Mouse (Mus musculus) heart, embryonic 11.5 days (tissue): ENCODE measurements at regions not wholly inside any gene's neighbourhood (a gene's known extent, or its start where the extent isn't known, plus 50 kb on each side); places are given as distances from the start of the nearest gene placed in this dataset.
"Not testable (repeated sequence)": the region's sequence is repeated elsewhere in the genome, so short reads cannot be mapped to it uniquely, and the experiment has no call there.

Experiments used
- ATAC-seq: fragments of 200-750 bp; cut with Nextera tagmentation; replicated peaks from 2 replicates; pipeline ENCODE4 v1.8.0; 2017; ENCODE audit warnings: moderate library complexity; ENCODE audit not compliant: insufficient number of reproducible peaks, low FRiP score, low TSS enrichment
- H3K27ac ChIP-seq: fragments of 300-500 bp; sonication (generic); 2 replicates; pipeline ENCODE4 v1.5.1; 2014; ENCODE audit warnings: mild to moderate bottlenecking, low read depth, low read length
- H3K27me3 ChIP-seq: fragments of 300-500 bp; sonication (generic); 2 replicates; pipeline ENCODE4 v1.6.1; 2014; ENCODE audit warnings: mild to moderate bottlenecking, low read length, mixed read lengths; ENCODE audit not compliant: control insufficient read depth, insufficient read depth
- H3K36me3 ChIP-seq: fragments of 300-500 bp; sonication (generic); 2 replicates; pipeline ENCODE4 v1.6.1; 2014; ENCODE audit warnings: mild to moderate bottlenecking, low read length, moderate library complexity, mixed read lengths; ENCODE audit not compliant: control insufficient read depth, insufficient read depth
- H3K4me1 ChIP-seq: fragments of 300-500 bp; sonication (generic); 2 replicates; pipeline ENCODE4 v1.6.1; 2014; ENCODE audit warnings: low read length; ENCODE audit not compliant: control insufficient read depth, insufficient read depth
- H3K4me2 ChIP-seq: fragments of 300-500 bp; sonication (generic); 2 replicates; pipeline ENCODE4 v1.6.1; 2014; ENCODE audit warnings: mild to moderate bottlenecking, moderate library complexity
- H3K4me3 ChIP-seq: fragments of 300-500 bp; sonication (generic); 2 replicates; pipeline ENCODE4 v1.5.1; 2014; ENCODE audit warnings: low read depth, low read length
- H3K9ac ChIP-seq: fragments of 300-500 bp; sonication (generic); 2 replicates; pipeline ENCODE4 v1.6.1; 2014; ENCODE audit warnings: mild to moderate bottlenecking, low read depth, low read length, moderate library complexity
- H3K9me3 ChIP-seq: fragments of 300-500 bp; sonication (generic); replicated peaks from 2 replicates; pipeline ENCODE4 v1.6.1; 2016; ENCODE audit warnings: low read length; ENCODE audit not compliant: control insufficient read depth
- WGBS: fragments of 180-500 bp; shearing (Covaris S2); extraction: QIAGEN DNeasy Blood & Tissue Kit; methylation state at CpG from one replicate; pipeline ENCODE4 v1.1.7; 2014; ENCODE audit not compliant: insufficient replicate concordance; 5-methylcytosine and 5-hydroxymethylcytosine counted together

GRCm38 (mm10) chr13:20039590-20039989, 50.8 kb upstream of the Elmo1 start:
- H3K9me3 ChIP-seq, result no peaks in the 10 kb centered on the region
- 87% methylated on average over 7 of the region's 7 CpGs for WGBS
- no peaks in the 10 kb centered on the region for H3K4me1 ChIP-seq
- H3K27me3 ChIP-seq, result no peaks in the 10 kb centered on the region
- no peak overlapping the region for H3K9ac ChIP-seq
- H3K36me3 ChIP-seq, result no peaks in the 10 kb centered on the region
- H3K4me2 ChIP-seq, result no peak overlapping the region
- no peak overlapping the region for H3K27ac ChIP-seq
- H3K4me3 ChIP-seq, result no peak overlapping the region
- ATAC-seq, result no peak

- no peak overlapping the region for H3K4me3 ChIP-seq
- no peaks in the 10 kb centered on the region for H3K36me3 ChIP-seq
- no peaks in the 10 kb centered on the region for H3K4me1 ChIP-seq
- no peak overlapping the region for H3K4me2 ChIP-seq
- no peak for ATAC-seq
- no peaks in the 10 kb centered on the region for H3K9me3 ChIP-seq
- no peak overlapping the region for H3K9ac ChIP-seq
- WGBS, result 27% methylated on average over 11 of the region's 11 CpGs
- H3K27me3 ChIP-seq, result no peaks in the 10 kb centered on the region
- H3K27ac ChIP-seq, result no peak overlapping the region
Measured at GRCm38 (mm10) chr13:20038463-20038862, 51.9 kb upstream of the Elmo1 start.

- Histone ChIP-seq H3K27ac (no peak overlapping the region), H3K4me2 (no peak overlapping the region), H3K9me3 (no peaks in the 10 kb centered on the region), H3K27me3 (no peaks in the 10 kb centered on the region), H3K4me1 (no peaks in the 10 kb centered on the region), H3K4me3 (no peak overlapping the region), H3K36me3 (no peaks in the 10 kb centered on the region), H3K9ac (no peak overlapping the region)
- WGBS, result 82% methylated on average over 7 of the region's 7 CpGs
- no peak for ATAC-seq
Measured at GRCm38 (mm10) chr13:20037436-20037835, 53.0 kb upstream of the Elmo1 start.

DNA sequence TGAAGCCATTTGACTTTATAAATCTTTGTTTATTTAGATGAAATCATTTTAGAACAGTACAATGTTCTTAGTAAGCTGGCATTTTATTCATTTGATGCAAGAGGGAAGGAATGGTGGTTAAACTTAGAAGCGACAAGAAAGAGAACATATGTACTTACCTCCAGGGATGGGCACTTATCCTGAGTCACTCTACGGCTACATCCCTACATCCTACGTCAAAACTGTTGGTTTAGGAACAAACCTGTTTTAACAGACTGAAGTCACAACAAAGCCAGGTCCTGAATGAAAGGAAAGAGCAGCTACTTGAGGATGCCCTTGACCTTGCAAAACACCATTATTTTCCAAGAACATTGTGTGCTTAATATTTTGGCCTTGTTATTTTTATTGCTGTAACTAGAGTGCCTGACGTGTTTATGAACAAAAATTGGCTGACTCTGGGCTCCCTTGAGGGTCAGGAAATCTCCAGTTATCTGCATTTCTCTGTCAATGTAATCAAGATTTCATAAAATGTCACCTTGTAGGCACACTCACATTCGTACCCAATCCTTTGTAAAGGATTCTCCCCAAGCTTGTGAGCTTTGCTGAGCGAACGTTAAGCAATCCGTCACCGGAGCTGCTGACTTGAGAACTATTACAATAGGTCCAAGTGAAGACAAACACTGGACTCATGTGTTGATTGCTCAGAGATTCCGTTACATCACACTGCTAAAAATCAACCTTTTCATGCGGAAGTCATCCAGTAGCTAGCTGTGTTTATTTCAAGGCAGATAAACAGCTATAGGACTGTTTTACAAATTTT, 56.3 kb upstream of the Elmo1 start:
- no peak for ATAC-seq
- WGBS, result 73% methylated on average over 11 of the region's 11 CpGs

GRCm38 (mm10) chr13:20031660-20032059, 58.7 kb upstream of the Elmo1 start:
- H3K9me3 ChIP-seq, result no peaks in the 10 kb centered on the region
- H3K27me3 ChIP-seq, result no peaks in the 10 kb centered on the region
- no peak for ATAC-seq
- no peaks in the 10 kb centered on the region for H3K4me1 ChIP-seq
- 71% methylated on average over 5 of the region's 5 CpGs for WGBS
- no peak overlapping the region for H3K27ac ChIP-seq
- H3K4me3 ChIP-seq, result no peak overlapping the region
- no peak overlapping the region for H3K9ac ChIP-seq
- no peak overlapping the region for H3K4me2 ChIP-seq
- H3K36me3 ChIP-seq, result no peaks in the 10 kb centered on the region

More for the DNA sequence above, 56.3 kb upstream of the Elmo1 start:
- Histone ChIP-seq H3K27me3 (no peaks in the 10 kb centered on the region), H3K4me2 (no peak overlapping the region), H3K27ac (no peak overlapping the region), H3K9ac (no peak overlapping the region), H3K9me3 (no peaks in the 10 kb centered on the region), H3K4me3 (no peak overlapping the region), H3K4me1 (no peaks in the 10 kb centered on the region), H3K36me3 (no peaks in the 10 kb centered on the region)

- no peak overlapping the region for H3K4me3 ChIP-seq
- H3K9ac ChIP-seq, result no peak overlapping the region
- WGBS, result 44% methylated on average over 5 of the region's 5 CpGs
- H3K36me3 ChIP-seq, result no peaks in the 10 kb centered on the region
- no peak for ATAC-seq
- no peak overlapping the region for H3K4me2 ChIP-seq
- H3K27ac ChIP-seq, result no peak overlapping the region
- no peaks in the 10 kb centered on the region for H3K4me1 ChIP-seq
- H3K27me3 ChIP-seq, result no peaks in the 10 kb centered on the region
- no peaks in the 10 kb centered on the region for H3K9me3 ChIP-seq
Measured at GRCm38 (mm10) chr13:20031082-20031481, 59.3 kb upstream of the Elmo1 start.

DNA sequence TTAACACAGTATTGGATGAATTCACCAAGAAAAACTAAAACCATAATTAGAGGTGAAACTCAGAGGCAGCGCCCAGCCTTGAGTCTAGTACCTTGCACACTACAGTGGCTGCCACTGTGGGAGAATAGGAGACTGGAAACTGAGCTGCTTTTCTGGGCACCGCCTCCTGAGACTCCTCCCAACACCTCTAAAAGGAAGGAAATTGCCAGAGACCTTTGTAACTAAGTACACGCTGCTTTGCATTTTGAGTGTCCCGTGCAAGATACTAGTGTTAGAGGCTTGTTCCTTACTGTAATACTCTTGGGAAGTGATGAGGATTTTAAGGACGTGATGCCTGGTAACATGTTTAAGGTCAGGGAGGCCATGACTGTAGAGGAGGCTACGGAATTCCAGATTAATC, 63.8 kb upstream of the Elmo1 start:
- no peak for ATAC-seq
- H3K27me3 ChIP-seq, result no peaks in the 10 kb centered on the region
- WGBS, result 67% methylated on average over 6 of the region's 6 CpGs
- no peak overlapping the region for H3K4me3 ChIP-seq
- no peaks in the 10 kb centered on the region for H3K36me3 ChIP-seq
- H3K9ac ChIP-seq, result no peak overlapping the region
- no peak overlapping the region for H3K27ac ChIP-seq
- no peaks in the 10 kb centered on the region for H3K9me3 ChIP-seq
- H3K4me1 ChIP-seq, result no peaks in the 10 kb centered on the region
- no peak overlapping the region for H3K4me2 ChIP-seq

DNA sequence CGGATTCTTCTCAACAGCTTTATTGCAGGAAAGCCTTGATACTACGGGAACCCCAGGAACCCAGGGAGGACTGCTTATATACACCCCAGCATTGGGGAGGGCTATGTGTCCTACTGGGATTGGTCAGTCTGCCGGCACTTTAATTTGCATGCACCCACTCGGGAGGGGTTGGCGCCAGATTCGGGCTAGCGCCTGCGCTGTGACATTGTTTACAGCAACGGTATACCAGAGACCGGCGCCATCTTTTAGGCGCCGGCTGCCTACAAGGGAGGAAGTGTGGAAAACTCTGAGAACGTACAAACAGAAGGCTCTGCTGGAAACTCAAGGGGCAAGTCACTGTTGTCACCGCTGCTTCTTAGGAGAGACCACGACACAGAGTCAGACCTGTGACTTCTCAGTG, 73.9 kb upstream of the Elmo1 start:
- 84% methylated on average over 16 of the region's 16 CpGs for WGBS
- H3K4me3 ChIP-seq, H3K27me3 ChIP-seq, H3K4me2 ChIP-seq, H3K9me3 ChIP-seq, H3K4me1 ChIP-seq, H3K9ac ChIP-seq, H3K36me3 ChIP-seq, ATAC-seq, H3K27ac ChIP-seq: not testable (repeated sequence)

DNA sequence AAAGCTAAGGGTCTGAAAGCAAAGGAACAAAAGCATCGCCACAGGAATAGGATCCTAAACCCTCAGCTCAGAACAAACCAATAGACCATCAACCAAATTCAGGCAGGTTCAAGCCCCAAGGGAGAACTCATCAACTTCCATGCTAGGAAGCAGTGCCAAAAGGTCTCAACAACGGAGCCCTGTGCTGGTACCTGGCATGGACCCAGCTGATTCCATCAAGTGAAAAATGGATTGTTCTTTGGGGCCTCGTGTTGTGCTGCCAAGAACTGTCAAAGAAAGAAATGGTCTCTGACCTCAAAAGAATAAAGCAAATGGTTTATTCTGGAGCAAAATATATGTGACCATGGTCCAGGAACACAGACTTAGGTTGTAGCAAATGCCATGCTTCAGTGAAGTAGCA, 77.8 kb upstream of the Elmo1 start:
- Histone ChIP-seq H3K9me3 (no peaks in the 10 kb centered on the region), H3K4me3 (no peak overlapping the region), H3K36me3 (no peaks in the 10 kb centered on the region), H3K9ac (no peak overlapping the region), H3K27me3 (no peaks in the 10 kb centered on the region), H3K4me2 (no peak overlapping the region), H3K4me1 (no peaks in the 10 kb centered on the region), H3K27ac (no peak overlapping the region)
- no peak for ATAC-seq
- 69% methylated on average over 3 of the region's 3 CpGs for WGBS
